Mouse (Mus musculus) embryo, embryonic 11 days (tissue): ENCODE measurements at regions not wholly inside any gene's neighbourhood (a gene's known extent, or its start where the extent isn't known, plus 50 kb on each side); places are given as distances from the start of the nearest gene placed in this dataset.

Experiments
- DNase-seq: peaks from one replicate; pipeline ENCODE4 v3.0.0-alpha.2; 2015

DNA sequence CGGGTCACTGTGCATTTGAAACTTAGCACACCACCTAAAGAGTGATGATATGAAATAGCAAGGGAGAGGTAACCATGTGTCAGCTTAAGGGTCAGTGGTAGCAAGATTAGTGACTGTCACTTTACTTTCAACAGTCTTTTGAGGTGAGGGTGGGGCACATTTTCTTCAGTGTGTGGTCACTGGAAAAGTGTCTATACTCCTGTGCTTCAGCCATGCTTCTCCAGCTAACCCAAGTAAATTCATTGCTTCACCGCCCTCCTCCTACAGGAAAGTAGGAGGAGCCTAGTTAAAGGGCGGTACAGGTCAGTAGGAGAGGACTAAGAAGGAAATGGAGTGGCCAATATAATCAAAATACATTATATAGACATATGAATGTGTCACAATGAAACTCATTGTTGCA is 55.7 kb upstream of the Mef2a start:
- DNase-seq, result no peak

DNA sequence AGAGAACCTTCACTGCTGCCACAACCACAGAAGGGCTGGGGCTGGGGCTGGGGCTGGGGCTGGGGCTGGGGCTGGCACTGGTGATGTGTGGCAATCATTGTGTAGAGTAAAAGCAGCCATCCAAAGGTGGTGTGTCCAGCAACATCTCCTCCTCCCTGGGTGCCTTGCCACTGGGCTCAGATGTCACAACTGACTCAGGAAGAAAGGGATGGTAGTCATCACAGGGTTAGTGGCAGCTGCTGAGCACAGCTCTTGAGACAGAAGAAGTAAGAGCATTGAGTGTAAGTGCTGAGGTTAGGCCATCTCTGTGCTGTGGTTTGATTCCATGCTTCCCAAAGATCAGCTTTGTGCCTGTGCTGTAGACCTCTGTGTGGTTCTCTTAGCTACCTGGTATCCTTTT is 53.4 kb upstream of the Mef2a start:
- no peak for DNase-seq

DNA sequence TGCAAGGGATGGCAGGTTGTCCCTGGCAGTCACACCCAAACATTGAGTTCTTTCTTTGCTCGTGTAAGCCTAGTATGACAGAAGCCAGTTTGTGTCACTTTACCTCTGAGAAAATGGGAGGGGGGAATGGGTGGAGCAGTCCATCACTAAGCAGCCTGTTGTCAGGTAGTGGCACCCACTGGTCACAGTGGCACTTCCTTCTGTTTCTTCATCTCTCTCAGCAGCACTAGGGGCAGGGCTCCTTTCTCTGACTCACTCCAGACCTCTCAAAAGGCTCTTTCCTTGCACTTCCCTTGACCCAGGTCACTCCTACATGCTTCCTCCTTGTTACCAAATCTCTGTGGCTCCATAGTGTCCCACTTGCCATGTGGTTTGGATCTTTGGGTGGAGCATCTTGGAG is 52.9 kb upstream of the Mef2a start:
- no peak for DNase-seq

DNA sequence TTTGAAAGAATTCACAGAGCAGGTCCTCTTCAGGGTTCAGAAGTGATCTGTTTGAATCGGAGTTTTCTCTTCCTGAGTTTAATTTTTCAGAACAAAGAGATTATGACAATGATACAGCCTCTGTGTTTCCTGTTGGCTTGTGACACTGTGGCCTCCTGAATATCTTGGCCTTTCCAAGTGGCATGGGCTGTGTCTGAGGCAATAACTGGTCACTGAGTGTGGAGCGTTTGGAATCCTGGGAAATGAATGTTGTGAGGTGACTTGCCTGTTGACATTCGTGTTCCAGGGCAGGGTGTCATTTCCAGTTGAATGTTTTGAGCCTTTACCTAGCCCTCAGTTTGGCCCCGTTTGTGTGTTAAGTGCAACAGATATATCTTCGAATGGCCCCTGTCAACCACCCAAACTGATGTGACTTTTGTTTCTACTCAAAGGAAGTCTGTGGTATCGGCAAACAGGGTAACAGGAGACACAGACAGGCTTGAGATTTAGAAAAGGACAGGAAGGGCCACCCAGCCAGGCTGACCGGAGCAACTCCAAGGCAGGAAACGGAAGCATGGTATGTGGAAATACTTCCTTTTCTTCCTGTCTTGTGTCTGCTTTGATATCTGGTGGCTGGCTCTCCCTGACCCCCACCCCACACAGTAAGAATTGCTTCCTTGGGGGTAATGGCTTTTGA is 52.3 kb upstream of the Mef2a start:
- no peak for DNase-seq
